Comparison of ENCODE assay signal across 13 mouse cellular contexts in genomic region chr11:95340259-95340658, GRCm38 (mm10). TPM values are rescaled to one million over a fixed set of nuclear protein-coding genes. Genes with fewer than 3 reads are reported as not detected.
DNase-seq lines count a peak whose midpoint lies in the region; ATAC-seq lines count a peak whose summit lies in the region.
"Had no signal": no experiment of that assay in that cellular context is flagged by ENCODE, and none has a peak within 500 bp of the region (broad histone marks: within the 10 kb centered on the region; RNA-seq: fewer than 3 reads in every experiment).

No protein-coding gene starts in this region.

- H3K27ac ChIP-seq in heart, embryonic 13.5 days (replicated peaks) = peak overlapping the region; percentile 70; the same call in 1 of the 2 replicates
- no peak overlapping the region for H3K27ac ChIP-seq in neural tube, embryonic 11.5 days (ENCODE audit: low read depth, low read length)
- H3K27ac ChIP-seq in limb, embryonic 13.5 days = peak overlapping the region; percentile 76; the same call in 1 of the 2 replicates
- no peak overlapping the region for H3K27ac ChIP-seq in neural tube, embryonic 13.5 days (replicated peaks)

- H3K4me2 ChIP-seq in heart, embryonic 13.5 days = peak overlapping the region; percentile 97
- H3K4me2 ChIP-seq in neural tube, embryonic 11.5 days (ENCODE audit: low read depth) = peak overlapping the region; percentile 12; the same call in 1 of the 2 replicates
- peak overlapping the region; percentile 78 for H3K4me2 ChIP-seq in limb, embryonic 13.5 days (replicated peaks)
- peak overlapping the region; percentile 97 for H3K4me2 ChIP-seq in neural tube, embryonic 13.5 days

- peaks cover 48% of the 10 kb centered on the region for H3K4me1 ChIP-seq in heart, embryonic 13.5 days
- peaks cover 13% of the 10 kb centered on the region for H3K4me1 ChIP-seq in neural tube, embryonic 11.5 days (ENCODE audit: control insufficient read depth, insufficient read depth, low read length)
- H3K4me1 ChIP-seq in limb, embryonic 13.5 days = peaks cover 67% of the 10 kb centered on the region
- peaks cover 57% of the 10 kb centered on the region for H3K4me1 ChIP-seq in neural tube, embryonic 13.5 days (replicated peaks)

- H3K4me3 ChIP-seq in heart, embryonic 13.5 days = peak overlapping the region; percentile 95
- H3K4me3 ChIP-seq in neural tube, embryonic 11.5 days (ENCODE audit: low read depth, low read length) = no peak overlapping the region
- H3K4me3 ChIP-seq in limb, embryonic 13.5 days = 0 out of 2 replicates have a peak overlapping the region, but pooled peaks have one; percentile 94
- H3K4me3 ChIP-seq in neural tube, embryonic 13.5 days = 0 out of 2 replicates have a peak overlapping the region, but pooled peaks have one; percentile 18

- H3K9ac ChIP-seq in heart, embryonic 13.5 days = peak overlapping the region; percentile 94
- H3K9ac ChIP-seq in neural tube, embryonic 11.5 days (ENCODE audit: low read length) = 0 out of 2 replicates have a peak overlapping the region, but pooled peaks have one; percentile 3
- 0 out of 2 replicates have a peak overlapping the region, but pooled peaks have one; percentile 15 for H3K9ac ChIP-seq in limb, embryonic 13.5 days
- no peak overlapping the region for H3K9ac ChIP-seq in neural tube, embryonic 13.5 days

- no peak for ATAC-seq in heart, embryonic 13.5 days (ENCODE audit: extremely low read depth, insufficient number of reproducible peaks, low FRiP score, low TSS enrichment)
- ATAC-seq in neural tube, embryonic 11.5 days (ENCODE audit: insufficient read depth, low FRiP score, low TSS enrichment) = no peak
- ATAC-seq in limb, embryonic 13.5 days (ENCODE audit: low FRiP score, low read depth) = no peak
- ATAC-seq in neural tube, embryonic 13.5 days (ENCODE audit: low read depth) = no peak
- no peak for ATAC-seq in frontal cortex, adult (ENCODE audit: low TSS enrichment)
- ATAC-seq: forebrain, embryonic 16.5 days had no signal

- no peaks in the 10 kb centered on the region for H3K36me3 ChIP-seq in heart, embryonic 13.5 days
- H3K36me3 ChIP-seq in neural tube, embryonic 11.5 days (ENCODE audit: control insufficient read depth, insufficient read depth, low read length) = no peaks in the 10 kb centered on the region
- H3K36me3 ChIP-seq in limb, embryonic 13.5 days = no peaks in the 10 kb centered on the region
- no peaks in the 10 kb centered on the region for H3K36me3 ChIP-seq in neural tube, embryonic 13.5 days

- DNase-seq in heart, postnatal 10 days = no peak
- no peak for DNase-seq in neural tube, embryonic 11.5 days (ENCODE audit: low spot score)
- DNase-seq in neural tube, embryonic 10.5 days (ENCODE audit: extremely low spot score, low spot score) = no peak
- no peak for DNase-seq in left cerebral cortex, adult 11 months (ENCODE audit: low spot score)
- DNase-seq: cerebellum, adult 8-10 months; heart, adult 11 months; kidney, postnatal 10 days had no signal

- no peaks in the 10 kb centered on the region for H3K27me3 ChIP-seq in heart, embryonic 13.5 days (replicated peaks)
- H3K27me3 ChIP-seq in neural tube, embryonic 11.5 days (ENCODE audit: control insufficient read depth, insufficient read depth, low read length) = no peaks in the 10 kb centered on the region
- no peaks in the 10 kb centered on the region for H3K27me3 ChIP-seq in limb, embryonic 13.5 days
- H3K27me3 ChIP-seq in neural tube, embryonic 13.5 days = 0 out of 2 replicates have a peak, but pooled peaks cover 6% of the 10 kb centered on the region

- H3K9me3 ChIP-seq in heart, embryonic 13.5 days = no peaks in the 10 kb centered on the region
- H3K9me3 ChIP-seq in neural tube, embryonic 11.5 days (ENCODE audit: control insufficient read depth, low read length) = no peaks in the 10 kb centered on the region
- H3K9me3 ChIP-seq in limb, embryonic 13.5 days = no peaks in the 10 kb centered on the region
- H3K9me3 ChIP-seq in neural tube, embryonic 13.5 days = no peaks in the 10 kb centered on the region
- H3K9me3 ChIP-seq: megakaryocyte, embryonic 14.5 days had no signal

- 75% methylated on average over 1 of the region's 1 CpGs for WGBS in heart, embryonic 13.5 days
- 74% methylated on average over 1 of the region's 1 CpGs for WGBS in neural tube, embryonic 11.5 days
- 33% methylated on average over 1 of the region's 1 CpGs for WGBS in limb, embryonic 13.5 days
- 65% methylated on average over 1 of the region's 1 CpGs for WGBS in neural tube, embryonic 13.5 days

- intact Hi-C loops in heart, postnatal 10 days (cut with DNase I) = no loop called here

RNA-seq across cellular contexts. Expression of gene Fam117a, which starts 3.4 kb away (rescaled TPM):
- polyA plus RNA-seq in heart, embryonic 13.5 days (2015; fragmentation: Nextera tagmentation; extraction: Ambion mirVana) = 6.3 and 7.7 TPM in 2 replicates
- total RNA-seq in heart, postnatal 10 days (2021) = 10 to 100 TPM in 1 of 2 experiments, 1 to 10 TPM in 1; 9.1 to 14.0 TPM
- polyA plus RNA-seq in neural tube, embryonic 11.5 days (2014; fragmentation: Nextera tagmentation; extraction: Ambion mirVana) = 11.8 and 12.2 TPM in 2 replicates
- polyA plus RNA-seq in limb, embryonic 13.5 days (2015; fragmentation: Nextera tagmentation; extraction: Ambion mirVana) = 15.8 and 16.2 TPM in 2 replicates
- 3.2 and 3.7 TPM in 2 replicates for polyA plus RNA-seq in neural tube, embryonic 13.5 days (2015; fragmentation: Nextera tagmentation; extraction: Ambion mirVana)

RNA-seq across cellular contexts. Expression of gene Kat7, which starts 30.2 kb away (rescaled TPM):
- 44.2 and 46.0 TPM in 2 replicates for polyA plus RNA-seq in heart, embryonic 13.5 days (2015; fragmentation: Nextera tagmentation; extraction: Ambion mirVana)
- total RNA-seq in heart, postnatal 10 days (2021) = 10 to 100 TPM; 45.1 to 51.1 TPM
- polyA plus RNA-seq in neural tube, embryonic 11.5 days (2014; fragmentation: Nextera tagmentation; extraction: Ambion mirVana) = 86.8 and 87.9 TPM in 2 replicates
- polyA plus RNA-seq in limb, embryonic 13.5 days (2015; fragmentation: Nextera tagmentation; extraction: Ambion mirVana) = 68.4 and 71.9 TPM in 2 replicates
- polyA plus RNA-seq in neural tube, embryonic 13.5 days (2015; fragmentation: Nextera tagmentation; extraction: Ambion mirVana) = 58.3 and 60.7 TPM in 2 replicates

RNA-seq across cellular contexts. Expression of gene Slc35b1, which starts 44.2 kb away (rescaled TPM):
- polyA plus RNA-seq in heart, embryonic 13.5 days (2015; fragmentation: Nextera tagmentation; extraction: Ambion mirVana) = 77.2 and 78.4 TPM in 2 replicates
- 10 to 100 TPM; 51.0 to 52.8 TPM for total RNA-seq in heart, postnatal 10 days (2021)
- 132 and 136 TPM in 2 replicates for polyA plus RNA-seq in neural tube, embryonic 11.5 days (2014; fragmentation: Nextera tagmentation; extraction: Ambion mirVana)
- polyA plus RNA-seq in limb, embryonic 13.5 days (2015; fragmentation: Nextera tagmentation; extraction: Ambion mirVana) = 121 and 127 TPM in 2 replicates
- polyA plus RNA-seq in neural tube, embryonic 13.5 days (2015; fragmentation: Nextera tagmentation; extraction: Ambion mirVana) = 138 and 139 TPM in 2 replicates

Comparison
In these comparisons a context has a peak if more than half of its experiments do, and no peak if none do; other contexts are left out.
1. H3K27ac ChIP-seq: peak in heart, embryonic 13.5 days (single experiment) and limb, embryonic 13.5 days (single experiment); none in neural tube, embryonic 11.5 days (single experiment) and neural tube, embryonic 13.5 days (single experiment).
2. H3K4me2 ChIP-seq: peak in every context shown above with its lines; median percentile 97 in heart, embryonic 13.5 days; 97 in neural tube, embryonic 13.5 days; 78 in limb, embryonic 13.5 days; 12 in neural tube, embryonic 11.5 days.